Mouse (Mus musculus) lung, postnatal 0 days (tissue): ENCODE measurements around the gene Sdhb.

Source experiments
- CTCF ChIP-seq: IDR thresholded peaks from 2 replicates; pipeline ENCODE4 v1.5.1; 2016; ENCODE audit warnings: antibody characterized with exemption, mild to moderate bottlenecking
- EP300 ChIP-seq: IDR thresholded peaks from 2 replicates; pipeline ENCODE4 v1.6.1; 2016; ENCODE audit warnings: antibody characterized with exemption, mild to moderate bottlenecking, control low read depth

DNA sequence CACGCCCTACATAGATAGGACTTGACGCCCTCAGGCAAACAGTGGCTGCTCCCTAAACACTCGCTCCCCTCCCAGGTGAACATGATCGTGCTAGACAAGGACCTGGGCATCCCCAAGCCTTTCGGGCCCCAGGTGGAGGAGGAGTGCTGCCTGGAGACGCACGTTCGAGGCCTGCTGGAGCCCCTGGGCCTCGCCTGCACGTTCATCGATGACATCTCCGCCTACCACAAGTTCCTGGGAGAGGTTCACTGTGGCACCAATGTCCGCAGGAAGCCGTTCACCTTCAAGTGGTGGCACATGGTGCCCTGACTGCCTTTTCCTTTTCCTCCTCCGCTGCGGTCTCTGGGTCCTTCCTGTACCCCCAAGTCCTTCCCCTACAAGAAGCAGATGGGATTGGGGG is 11.4 kb upstream of the Sdhb start:
- TF ChIP-seq CTCF: no peak
- TF ChIP-seq EP300: no peak
